19 mouse cellular contexts compared by ENCODE assay signal in the genomic region with DNA sequence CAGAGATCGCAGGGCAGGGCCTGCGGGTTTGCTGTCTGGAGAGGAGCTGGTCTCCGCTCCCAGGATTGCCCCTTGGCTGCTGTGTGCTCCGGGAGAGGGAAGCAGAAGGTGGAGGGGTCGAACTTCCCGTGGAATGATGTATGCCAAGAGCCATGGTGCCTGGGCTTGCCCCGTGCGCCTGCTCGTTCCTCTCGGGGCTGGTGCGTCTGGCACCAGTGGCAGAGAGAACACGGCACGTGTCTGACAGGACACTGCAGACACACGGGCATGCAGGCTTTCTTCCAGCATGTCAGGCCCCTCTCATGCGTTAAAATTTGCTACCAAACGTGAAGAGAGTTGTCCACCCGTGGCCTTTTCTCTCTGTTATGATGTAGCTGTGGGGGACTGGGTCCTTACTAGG.
A peak's percentile ranks its signal among the peaks of the same experiment; 100 is the strongest.
DNase-seq lines count a peak whose midpoint lies in the region; ATAC-seq and TF ChIP-seq lines count a peak whose summit lies in the region.
"Had no signal": no experiment of that assay in that cellular context is flagged by ENCODE, and none has a peak within 500 bp of the region (broad histone marks: within the 10 kb centered on the region; RNA-seq: fewer than 3 reads in every experiment).

No protein-coding gene starts in this region.

- H3K36me3 ChIP-seq in hindbrain, embryonic 10.5 days: peaks cover 56% of the 10 kb centered on the region
- H3K36me3 ChIP-seq in hindbrain, embryonic 14.5 days (replicated peaks; ENCODE audit: control insufficient read depth, insufficient read depth): no peaks in the 10 kb centered on the region; the same call in 1 of the 2 replicates
- H3K36me3 ChIP-seq: forebrain, embryonic 15.5 days; G1E had no signal

- no peaks in the 10 kb centered on the region for H3K9me3 ChIP-seq in hindbrain, embryonic 10.5 days
- no peaks in the 10 kb centered on the region for H3K9me3 ChIP-seq in hindbrain, embryonic 14.5 days (ENCODE audit: control insufficient read depth, low read length)
- H3K9me3 ChIP-seq: embryonic facial prominence, embryonic 10.5 days; embryonic facial prominence, embryonic 12.5 days; forebrain, embryonic 13.5 days; forebrain, embryonic 15.5 days had no signal

- ATAC-seq in cerebellum, adult (ENCODE audit: insufficient number of reproducible peaks, low FRiP score, low TSS enrichment): no peak
- ATAC-seq in hindbrain, embryonic 14.5 days (ENCODE audit: low FRiP score): no peak
- ATAC-seq: activated CD4-positive, CD25-positive, alpha-beta regulatory T cell, adult 4 months; CD4-positive, CD25-positive, alpha-beta regulatory T cell, adult 4 months; forebrain, embryonic 13.5 days; forebrain, embryonic 15.5 days; forebrain, postnatal 0 days; Patski had no signal

- H3K4me1 ChIP-seq in cerebellum, adult 2 months (ENCODE audit: control insufficient read depth, insufficient read depth, low read length): peaks cover 67% of the 10 kb centered on the region
- H3K4me1 ChIP-seq in hindbrain, embryonic 10.5 days (replicated peaks): peaks cover 59% of the 10 kb centered on the region
- H3K4me1 ChIP-seq in hindbrain, embryonic 14.5 days (replicated peaks; ENCODE audit: control insufficient read depth, insufficient read depth, low read length): peaks cover 9% of the 10 kb centered on the region

- TF ChIP-seq CTCF in cerebellum, adult 2 months (IDR thresholded peaks at IDR 0.05; ENCODE audit: borderline replicate concordance, insufficient read depth, low read depth, low read length): no peak

- H3K27ac ChIP-seq in cerebellum, adult 2 months (ENCODE audit: insufficient read depth, low read length): peak overlapping the region; percentile 6
- H3K27ac ChIP-seq in hindbrain, embryonic 10.5 days: peak overlapping the region; percentile 40
- no peak overlapping the region for H3K27ac ChIP-seq in hindbrain, embryonic 14.5 days
- H3K27ac ChIP-seq: embryonic facial prominence, embryonic 10.5 days; embryonic facial prominence, embryonic 12.5 days; forebrain, embryonic 13.5 days; forebrain, embryonic 15.5 days had no signal

- no peak overlapping the region for H3K4me3 ChIP-seq in cerebellum, adult 2 months (replicated peaks; ENCODE audit: insufficient read depth, low read depth, low read length)
- no peak overlapping the region for H3K4me3 ChIP-seq in hindbrain, embryonic 10.5 days
- no peak overlapping the region for H3K4me3 ChIP-seq in hindbrain, embryonic 14.5 days (replicated peaks; ENCODE audit: low read length)
- H3K4me3 ChIP-seq: embryonic facial prominence, embryonic 10.5 days; embryonic facial prominence, embryonic 12.5 days; forebrain, embryonic 13.5 days; forebrain, embryonic 15.5 days had no signal

- WGBS in cerebellum, adult 2 months: 28% methylated on average over 17 of the region's 17 CpGs
- WGBS in hindbrain, embryonic 10.5 days: 90% methylated on average over 17 of the region's 17 CpGs
- 89% methylated on average over 17 of the region's 17 CpGs for WGBS in hindbrain, embryonic 14.5 days

- no peak overlapping the region for H3K9ac ChIP-seq in hindbrain, embryonic 14.5 days
- H3K9ac ChIP-seq: embryonic facial prominence, embryonic 12.5 days; forebrain, embryonic 13.5 days; forebrain, embryonic 15.5 days; forebrain, postnatal 0 days had no signal

- DNase-seq in cerebellum, adult 2 months: no peak
- no peak for DNase-seq in cerebellum, postnatal 25 days
- peak; percentile 46 to 57 for DNase-seq in cerebellum, postnatal 14 days
- DNase-seq in hindbrain, embryonic 10.5 days (ENCODE audit: low spot score): no peak
- DNase-seq in hindbrain, embryonic 14.5 days (ENCODE audit: low spot score): no peak
- DNase-seq: adrenal gland, adult 8-10 months; B cell, adult 2 months; cerebellum, adult 9-10 months; forebrain, postnatal 0 days had no signal

- no peaks in the 10 kb centered on the region for H3K27me3 ChIP-seq in cerebellum, adult 2 months (ENCODE audit: control insufficient read depth, insufficient read depth, low read length)
- no peaks in the 10 kb centered on the region for H3K27me3 ChIP-seq in hindbrain, embryonic 10.5 days (ENCODE audit: insufficient read depth, poor library complexity, severe bottlenecking)
- H3K27me3 ChIP-seq in hindbrain, embryonic 14.5 days (ENCODE audit: control insufficient read depth, insufficient read depth, low read length): no peaks in the 10 kb centered on the region
- H3K27me3 ChIP-seq: CH12.LX; embryonic facial prominence, embryonic 12.5 days; forebrain, embryonic 13.5 days; forebrain, embryonic 15.5 days; Patski had no signal

- no peak overlapping the region for H3K4me2 ChIP-seq in hindbrain, embryonic 14.5 days (replicated peaks)
- H3K4me2 ChIP-seq: embryonic facial prominence, embryonic 12.5 days; forebrain, embryonic 13.5 days; forebrain, embryonic 15.5 days had no signal

- TF ChIP-seq POLR2A in cerebellum, adult 2 months (IDR thresholded peaks at IDR 0.05; ENCODE audit: borderline replicate concordance, insufficient read depth, low read length): no peak

Comparison
In these comparisons a context has a peak if more than half of its experiments do, and no peak if none do; other contexts are left out.
1. DNase-seq: peak in cerebellum, postnatal 14 days (2 of 2); none in cerebellum, adult 2 months (0 of 2), cerebellum, postnatal 25 days (0 of 2), hindbrain, embryonic 10.5 days (single experiment) and hindbrain, embryonic 14.5 days (single experiment).